Mouse (Mus musculus) layer of hippocampus, adult 2 months (tissue): ENCODE data around the gene Xrcc6. TPM values are rescaled to one million over a fixed set of nuclear protein-coding genes. Genes with fewer than 3 reads are reported as not detected.

Source experiments
- DNase-seq, 2 experiments: peaks; one replicate each; pipeline ENCODE4 v3.0.0; 2022; ENCODE audit warnings: low spot score in 2 of 2
- H3K27ac ChIP-seq: fragments of 200-600 bp; 2 replicates; pipeline ENCODE4 v1.8.1; 2022
- H3K4me3 ChIP-seq: fragments of 200-600 bp; 2 replicates; pipeline ENCODE4 v1.8.1; 2022; ENCODE audit warnings: mild to moderate bottlenecking
- CTCF ChIP-seq: fragments of 200-600 bp; conservative IDR thresholded peaks from 2 replicates; pipeline ENCODE4 v1.8.1; 2022; ENCODE audit warnings: antibody characterized with exemption, mild to moderate bottlenecking, moderate library complexity
- total RNA-seq, 2 experiments: library from RNA; stranded (reverse); gene quantifications; 2 replicates each; pipeline ENCODE4 v1.2.3; 2021

Gene Xrcc6
- total RNA-seq, 2 experiments from 2014 or later, result 20.6 to 26.3 TPM

- DNase-seq, result no peak
- no peak for TF ChIP-seq CTCF
- no peak within 1 kb of the TSS for H3K27ac ChIP-seq
Measured at GRCm38 (mm10) chr15:81980321-81980720, 7.3 kb upstream of the Xrcc6 start, which contains the start of gene 1700029P11Rik. Gene 1700029P11Rik (plus strand): TSS chr15:81980540.

GRCm38 (mm10) chr15:81982173-81982572, 5.5 kb upstream of the Xrcc6 start:
- no peak for TF ChIP-seq CTCF
- H3K27ac ChIP-seq, result no peak overlapping the region
- DNase-seq, result no peak
- no peak overlapping the region for H3K4me3 ChIP-seq

More at GRCm38 (mm10) chr15:81980321-81980720, 7.3 kb upstream of the Xrcc6 start, which contains the start of gene 1700029P11Rik:
- H3K4me3 ChIP-seq, result no peak within 1 kb of the TSS

GRCm38 (mm10) chr15:81985267-81986161, 2.1 kb upstream of the Xrcc6 start:
- no peak for TF ChIP-seq CTCF
- no peak overlapping the region for H3K4me3 ChIP-seq
- H3K27ac ChIP-seq, result peak overlapping the region; percentile 79
- DNase-seq, result peak in 1 of 2 experiments; percentile 29

- H3K4me3 ChIP-seq, result no peak overlapping the region
- peak; percentile 89 to 90 for DNase-seq
- peak overlapping the region; percentile 72 for H3K27ac ChIP-seq
- TF ChIP-seq CTCF, result peak; percentile 91
Measured at GRCm38 (mm10) chr15:81989371-81990062, 1.9 kb downstream of the Xrcc6 start.

GRCm38 (mm10) chr15:81990549-81990948, 2.9 kb downstream of the Xrcc6 start:
- Histone ChIP-seq H3K4me3 (no peak overlapping the region), H3K27ac (no peak overlapping the region)
- DNase-seq, result no peak
- no peak for TF ChIP-seq CTCF

GRCm38 (mm10) chr15:81993992-81994391, 6.4 kb downstream of the Xrcc6 start:
- no peak overlapping the region for H3K27ac ChIP-seq
- TF ChIP-seq CTCF, result no peak
- no peak overlapping the region for H3K4me3 ChIP-seq
- DNase-seq, result no peak

- TF ChIP-seq CTCF, result no peak
- Histone ChIP-seq H3K4me3 (no peak overlapping the region), H3K27ac (no peak overlapping the region)
- no peak for DNase-seq
Measured at GRCm38 (mm10) chr15:82004257-82004656, 16.6 kb downstream of the Xrcc6 start.

GRCm38 (mm10) chr15:82011947-82012346, 24.3 kb downstream of the Xrcc6 start:
- H3K4me3 ChIP-seq, result no peak overlapping the region
- H3K27ac ChIP-seq, result no peak overlapping the region
- DNase-seq, result no peak
- no peak for TF ChIP-seq CTCF

- Histone ChIP-seq H3K4me3 (peak overlapping the region; percentile 99), H3K27ac (peak overlapping the region; percentile 96)
- peak in 1 of 2 experiments; percentile 31 for DNase-seq
- TF ChIP-seq CTCF, result no peak
Measured at GRCm38 (mm10) chr15:82014745-82015391, 27.2 kb downstream of the Xrcc6 start.

- Histone ChIP-seq H3K27ac (peak overlapping the region; percentile 96), H3K4me3 (peak overlapping the region; percentile 99)
- peak; percentile 35 for TF ChIP-seq CTCF
- DNase-seq, result no peak
Measured at GRCm38 (mm10) chr15:82015392-82016100, 27.9 kb downstream of the Xrcc6 start.

GRCm38 (mm10) chr15:82016101-82016808, 28.6 kb downstream of the Xrcc6 start:
- TF ChIP-seq CTCF, result peak; percentile 36; the same call in 1 of the 2 replicates
- DNase-seq, result peak; percentile 99 to 100
- peak overlapping the region; percentile 99 for H3K4me3 ChIP-seq
- H3K27ac ChIP-seq, result peak overlapping the region; percentile 96
